8 mouse cellular contexts compared by ENCODE assay signal in genomic region chr8:10664861-10665543, GRCm38 (mm10).
DNase-seq lines count a peak whose midpoint lies in the region; ATAC-seq and TF ChIP-seq lines count a peak whose summit lies in the region.

No protein-coding gene starts in this region.

- H3K4me3 ChIP-seq in heart, embryonic 16.5 days (ENCODE audit: low read length): no peak overlapping the region
- H3K4me3 ChIP-seq in ES-Bruce4 (ENCODE audit: low read depth, low read length): no peak overlapping the region
- no peak overlapping the region for H3K4me3 ChIP-seq in forebrain, embryonic 14.5 days (ENCODE audit: low read depth, low read length)

- H3K4me1 ChIP-seq in heart, embryonic 16.5 days (ENCODE audit: control insufficient read depth, insufficient read depth, low read length): peaks cover 4% of the 10 kb centered on the region
- peaks cover 3% of the 10 kb centered on the region for H3K4me1 ChIP-seq in ES-Bruce4 (ENCODE audit: control insufficient read depth, insufficient read depth, low read length)
- H3K4me1 ChIP-seq in forebrain, embryonic 14.5 days (ENCODE audit: control insufficient read depth, insufficient read depth, low read length): peaks cover 24% of the 10 kb centered on the region

- no peak overlapping the region for H3K9ac ChIP-seq in heart, embryonic 16.5 days (ENCODE audit: low read length)
- no peak overlapping the region for H3K9ac ChIP-seq in ES-Bruce4 (ENCODE audit: low read depth, poor library complexity, severe bottlenecking)
- no peak overlapping the region for H3K9ac ChIP-seq in forebrain, embryonic 14.5 days (ENCODE audit: low read length)

- intact Hi-C loops in heart, postnatal 14 days (cut with DNase I): no loop called here

- H3K36me3 ChIP-seq in heart, embryonic 16.5 days (ENCODE audit: control insufficient read depth, insufficient read depth): no peaks in the 10 kb centered on the region
- no peaks in the 10 kb centered on the region for H3K36me3 ChIP-seq in ES-Bruce4 (ENCODE audit: control insufficient read depth, insufficient read depth, low read length, poor library complexity, severe bottlenecking)
- no peaks in the 10 kb centered on the region for H3K36me3 ChIP-seq in forebrain, embryonic 14.5 days (ENCODE audit: control insufficient read depth, insufficient read depth, low read length)

- no peaks in the 10 kb centered on the region for H3K27me3 ChIP-seq in heart, embryonic 16.5 days (ENCODE audit: control insufficient read depth, insufficient read depth, low read length)
- H3K27me3 ChIP-seq in ES-Bruce4 (ENCODE audit: control insufficient read depth, insufficient read depth, low read length, poor library complexity, severe bottlenecking): peaks cover 1% of the 10 kb centered on the region; the same call in 1 of the 2 replicates
- H3K27me3 ChIP-seq in forebrain, embryonic 14.5 days (replicated peaks; ENCODE audit: control insufficient read depth, insufficient read depth, low read length): no peaks in the 10 kb centered on the region

- TF ChIP-seq CTCF in ES-Bruce4 (IDR thresholded peaks at IDR 0.05; ENCODE audit: low read depth, low read length): no peak

- no peak; the same call in 1 of the 2 replicates for ATAC-seq in heart, embryonic 16.5 days (replicated peaks; ENCODE audit: extremely low read depth, insufficient read depth, low FRiP score)
- peak; percentile 55; the same call in 1 of the 2 replicates for ATAC-seq in forebrain, embryonic 14.5 days

- peak; percentile 58; the same call in 1 of the 2 replicates for TF ChIP-seq EP300 in ES-Bruce4 (IDR thresholded peaks at IDR 0.05; ENCODE audit: insufficient read depth, low read depth, low read length)

- H3K4me2 ChIP-seq in heart, embryonic 16.5 days (ENCODE audit: low read depth, low read length): peak overlapping the region; percentile 7; the same call in 1 of the 2 replicates
- H3K4me2 ChIP-seq in forebrain, embryonic 14.5 days (ENCODE audit: low read length): no peak overlapping the region

- WGBS in heart, embryonic 16.5 days: 31% methylated on average over 13 of the region's 13 CpGs
- WGBS in forebrain, embryonic 14.5 days: 5% methylated on average over 13 of the region's 13 CpGs

- H3K9me3 ChIP-seq in heart, embryonic 16.5 days (replicated peaks; ENCODE audit: control insufficient read depth, low read length): no peaks in the 10 kb centered on the region
- peaks cover 28% of the 10 kb centered on the region for H3K9me3 ChIP-seq in ES-Bruce4 (replicated peaks; ENCODE audit: control insufficient read depth, insufficient read depth, low read length, poor library complexity, severe bottlenecking)
- no peaks in the 10 kb centered on the region for H3K9me3 ChIP-seq in forebrain, embryonic 14.5 days (replicated peaks; ENCODE audit: control insufficient read depth, low read length)

- H3K27ac ChIP-seq in heart, embryonic 16.5 days (ENCODE audit: low read length): no peak overlapping the region
- H3K27ac ChIP-seq in ES-Bruce4 (ENCODE audit: insufficient read depth, low read length): peak overlapping the region; percentile 4; the same call in 1 of the 2 replicates
- peak overlapping the region; percentile 5; the same call in 1 of the 2 replicates for H3K27ac ChIP-seq in forebrain, embryonic 14.5 days (ENCODE audit: low read depth, low read length)

- TF ChIP-seq POLR2A in ES-Bruce4 (IDR thresholded peaks at IDR 0.05; ENCODE audit: insufficient read depth, low read length): no peak

- no peak for DNase-seq in heart, postnatal 14 days
- peak; percentile 47 for DNase-seq in forebrain, embryonic 14.5 days (ENCODE audit: low spot score)
- peak; percentile 29 for DNase-seq in lung, postnatal 14 days
- DNase-seq in B cell, adult 2 months: no peak
- no peak for DNase-seq in frontal cortex, adult 2 months (ENCODE audit: extremely low spot score in 1 of 2, low spot score in 1 of 2)
- DNase-seq in layer of hippocampus, adult 9-10 months (ENCODE audit: low spot score): no peak

Comparison
In these comparisons a context has a peak if more than half of its experiments do, and no peak if none do; other contexts are left out.
1. DNase-seq: peak in forebrain, embryonic 14.5 days (single experiment) and lung, postnatal 14 days (single experiment); none in heart, postnatal 14 days (0 of 2), B cell, adult 2 months (0 of 2), frontal cortex, adult 2 months (0 of 2) and layer of hippocampus, adult 9-10 months (single experiment).